Mouse (Mus musculus) cerebellum, adult 2 months (tissue): ENCODE measurements around the gene Slfn9. TPM values are rescaled to one million over a fixed set of nuclear protein-coding genes. Genes with fewer than 3 reads are reported as not detected.

Source experiments
- DNase-seq, 2 experiments: peaks; one replicate each; pipeline ENCODE4 v3.0.0; 2021
- H3K27ac ChIP-seq: fragments of 200-500 bp; 2 replicates; pipeline ENCODE4 v1.5.1; 2012; ENCODE audit warnings: low read length, control low read depth, inconsistent platforms; ENCODE audit not compliant: insufficient read depth
- H3K27me3 ChIP-seq: fragments of 200-500 bp; 2 replicates; pipeline ENCODE4 v1.6.1; 2012; ENCODE audit warnings: inconsistent platforms, mild to moderate bottlenecking, low read length, moderate library complexity; ENCODE audit not compliant: control insufficient read depth, insufficient read depth
- H3K4me1 ChIP-seq: fragments of 200-500 bp; 2 replicates; pipeline ENCODE4 v1.6.1; 2011; ENCODE audit warnings: low read length; ENCODE audit not compliant: control insufficient read depth, insufficient read depth
- H3K4me3 ChIP-seq: fragments of 200-500 bp; replicated peaks from 2 replicates; pipeline ENCODE3; 2011; ENCODE audit warnings: mild to moderate bottlenecking, low read depth, low read length, control low read depth; ENCODE audit not compliant: insufficient read depth
- CTCF ChIP-seq: fragments of 200-500 bp; IDR thresholded peaks from 2 replicates; pipeline ENCODE4 v1.5.1; 2011; ENCODE audit warnings: low read depth, mild to moderate bottlenecking, control low read depth, low read length, moderate library complexity, borderline replicate concordance; ENCODE audit not compliant: insufficient read depth
- POLR2A ChIP-seq: fragments of 200-500 bp; IDR thresholded peaks from 2 replicates; pipeline ENCODE4 v1.6.1; 2011; ENCODE audit warnings: low read length, control low read depth, borderline replicate concordance; ENCODE audit not compliant: insufficient read depth
- WGBS: fragments of 180-500 bp; shearing (Covaris S2); methylation state at CpG from one replicate; pipeline ENCODE4 v1.1.7; 2018; 5-methylcytosine and 5-hydroxymethylcytosine counted together
- polyA plus RNA-seq: library from polyadenylated mRNA; depleted of rRNA; stranded (reverse); fragments of >200 nt; gene quantifications from 2 replicates; pipeline ENCODE4 v1.2.3, GENCODE M21; 2012

The Slfn9 gene
- polyA plus RNA-seq, 1 experiment = 0.08 TPM

- 5% methylated on average over 31 of the region's 31 CpGs for WGBS
- H3K4me3 ChIP-seq = peak overlapping the region; percentile 66
- no peak overlapping the region for H3K27ac ChIP-seq
- peak; percentile 44 to 48 for DNase-seq
- TF ChIP-seq CTCF (peak; percentile 43; the same call in 1 of the 2 replicates), POLR2A (0 out of 2 replicates have a peak, but pooled peaks have one; percentile 10)
- no peaks in the 10 kb centered on the region for H3K4me1 ChIP-seq
- no peaks in the 10 kb centered on the region; the same call in 1 of the 2 replicates for H3K27me3 ChIP-seq
These were observed 20.7 kb downstream of the Slfn9 start for GRCm38 (mm10) chr11:82970712-82971589.

- Histone ChIP-seq H3K4me3 (no peak overlapping the region), H3K27me3 (no peaks in the 10 kb centered on the region), H3K4me1 (no peaks in the 10 kb centered on the region), H3K27ac (no peak overlapping the region)
- WGBS = 89% methylated on average over 8 of the region's 8 CpGs
- no peak for DNase-seq
- TF ChIP-seq POLR2A = no peak
- TF ChIP-seq CTCF = no peak
These were observed 29.4 kb downstream of the Slfn9 start for GRCm38 (mm10) chr11:82962215-82962614.

GRCm38 (mm10) chr11:82961743-82962142 lies 29.9 kb downstream of the Slfn9 start:
- WGBS = 82% methylated on average over 2 of the region's 2 CpGs
- TF ChIP-seq CTCF (no peak), POLR2A (no peak)
- Histone ChIP-seq H3K4me1 (no peaks in the 10 kb centered on the region), H3K27me3 (no peaks in the 10 kb centered on the region), H3K27ac (no peak overlapping the region), H3K4me3 (no peak overlapping the region)
- DNase-seq = no peak

GRCm38 (mm10) chr11:82959613-82960012 lies 32.0 kb downstream of the Slfn9 start:
- WGBS = 15% methylated on average over 4 of the region's 4 CpGs

DNA sequence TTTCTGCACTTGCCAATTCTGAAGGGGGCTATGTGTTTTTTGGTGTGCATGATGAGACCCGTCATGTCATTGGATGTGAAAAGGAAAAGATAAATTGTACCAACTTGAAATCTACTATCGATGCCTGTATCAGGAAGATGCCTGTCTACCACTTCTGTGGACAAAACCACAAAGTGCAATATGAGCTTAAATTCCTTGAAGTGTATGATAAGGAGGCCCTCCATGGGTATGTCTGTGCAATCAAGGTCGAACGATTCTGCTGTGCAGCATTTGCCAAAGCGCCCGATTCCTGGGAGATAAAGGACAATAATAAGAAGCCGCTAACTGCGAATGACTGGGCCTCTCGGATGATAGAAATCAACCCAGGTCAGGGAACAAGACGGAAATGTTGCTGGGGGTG lies 34.7 kb downstream of the Slfn9 start:
- 73% methylated on average over 10 of the region's 10 CpGs for WGBS

More at GRCm38 (mm10) chr11:82959613-82960012, 32.0 kb downstream of the Slfn9 start:
- Histone ChIP-seq H3K27ac (no peak overlapping the region), H3K27me3 (no peaks in the 10 kb centered on the region), H3K4me1 (no peaks in the 10 kb centered on the region), H3K4me3 (no peak overlapping the region)
- TF ChIP-seq POLR2A (no peak), CTCF (peak; percentile 51; the same call in 1 of the 2 replicates)
- peak; percentile 16 to 30 for DNase-seq

DNA sequence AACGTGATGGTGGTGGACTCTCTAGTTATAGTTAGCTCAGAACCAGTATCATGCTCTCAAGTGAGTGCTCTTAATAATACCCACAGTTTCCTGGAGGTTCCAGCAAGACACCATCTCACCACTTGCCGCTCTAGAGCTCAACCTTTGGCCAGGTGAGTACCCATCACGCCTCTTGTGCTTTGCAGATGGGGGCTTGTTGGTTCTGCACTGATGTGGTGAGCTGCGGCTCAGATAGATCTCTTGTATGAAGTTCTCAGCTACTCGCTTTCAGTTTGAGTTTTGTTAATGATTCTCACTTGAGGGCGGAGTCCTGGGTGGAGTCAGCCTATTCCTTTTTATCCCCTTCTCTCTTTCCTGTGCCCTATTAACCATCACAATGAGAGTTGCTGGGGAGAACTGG lies 37.0 kb downstream of the Slfn9 start:
- no peak overlapping the region for H3K27ac ChIP-seq
- no peaks in the 10 kb centered on the region for H3K4me1 ChIP-seq
- TF ChIP-seq POLR2A = no peak
- no peak for TF ChIP-seq CTCF
- no peak overlapping the region for H3K4me3 ChIP-seq
- no peaks in the 10 kb centered on the region; the same call in 1 of the 2 replicates for H3K27me3 ChIP-seq
- no peak for DNase-seq
- 86% methylated on average over 6 of the region's 6 CpGs for WGBS

More for the DNA sequence above, 34.7 kb downstream of the Slfn9 start:
- H3K4me3 ChIP-seq = no peak overlapping the region
- H3K4me1 ChIP-seq = no peaks in the 10 kb centered on the region
- no peak for DNase-seq
- TF ChIP-seq CTCF (no peak), POLR2A (no peak)
- H3K27ac ChIP-seq = no peak overlapping the region
- H3K27me3 ChIP-seq = no peaks in the 10 kb centered on the region; the same call in 1 of the 2 replicates

- no peaks in the 10 kb centered on the region for H3K4me1 ChIP-seq
- no peak for TF ChIP-seq POLR2A
- TF ChIP-seq CTCF = no peak
- H3K27me3 ChIP-seq = no peaks in the 10 kb centered on the region; the same call in 1 of the 2 replicates
- 71% methylated on average over 9 of the region's 9 CpGs for WGBS
- no peak overlapping the region for H3K4me3 ChIP-seq
- DNase-seq = no peak
- H3K27ac ChIP-seq = no peak overlapping the region
These were observed 38.8 kb downstream of the Slfn9 start for GRCm38 (mm10) chr11:82952612-82953542.
